In the genomic region with DNA sequence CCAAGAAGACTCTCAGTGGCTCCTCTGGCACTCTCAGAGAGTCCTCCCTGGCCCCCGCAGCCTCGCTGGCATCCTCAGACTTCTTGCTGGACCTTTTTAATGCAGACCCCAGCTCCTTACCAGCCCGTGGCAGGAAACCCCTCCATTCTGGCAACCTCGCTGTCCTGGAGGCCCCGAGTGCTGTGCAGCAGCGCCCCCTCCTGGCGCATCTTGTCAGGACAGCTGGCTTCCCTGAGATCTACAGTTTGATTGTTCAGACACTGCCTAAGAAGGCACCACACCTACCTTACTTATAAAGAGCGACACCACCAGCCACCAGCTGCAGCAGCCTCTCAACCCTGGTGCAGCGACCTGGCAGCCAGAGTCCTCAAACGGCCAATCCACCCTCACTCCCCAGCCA, we compare ENCODE assay signal across 9 mouse cellular contexts. TPM values are rescaled to one million over a fixed set of nuclear protein-coding genes. Genes with fewer than 3 reads are reported as not detected.
DNase-seq lines count a peak whose midpoint lies in the region; ATAC-seq and TF ChIP-seq lines count a peak whose summit lies in the region.
"Had no signal": no experiment of that assay in that cellular context is flagged by ENCODE, and none has a peak within 500 bp of the region (broad histone marks: within the 10 kb centered on the region; RNA-seq: fewer than 3 reads in every experiment).

No protein-coding gene starts in this region.

- intact Hi-C loops in heart, postnatal 10 days (cut with DNase I): no loop called here

- no peaks in the 10 kb centered on the region; the same call in 1 of the 2 replicates for H3K27me3 ChIP-seq in stomach, postnatal 0 days (ENCODE audit: control insufficient read depth, insufficient read depth, low read length)

- no peak overlapping the region for H3K27ac ChIP-seq in stomach, postnatal 0 days (replicated peaks)
- H3K27ac ChIP-seq: limb, embryonic 15.5 days had no signal

- H3K9ac ChIP-seq in stomach, postnatal 0 days (ENCODE audit: low read length): no peak overlapping the region
- H3K9ac ChIP-seq: limb, embryonic 15.5 days had no signal

- no peak; the same call in 1 of the 2 replicates for ATAC-seq in stomach, postnatal 0 days (ENCODE audit: low FRiP score, low TSS enrichment)

- H3K9me3 ChIP-seq in stomach, postnatal 0 days (ENCODE audit: control insufficient read depth, low read length): no peaks in the 10 kb centered on the region
- H3K9me3 ChIP-seq: limb, embryonic 15.5 days had no signal

- TF ChIP-seq EP300 in stomach, postnatal 0 days (optimal IDR thresholded peaks at IDR 0.05): no peak

- 19% methylated on average over 10 of the region's 10 CpGs for WGBS in stomach, postnatal 0 days

- H3K4me2 ChIP-seq in stomach, postnatal 0 days (replicated peaks; ENCODE audit: low read depth): no peak overlapping the region
- H3K4me2 ChIP-seq: limb, embryonic 15.5 days had no signal

- H3K4me3 ChIP-seq in stomach, postnatal 0 days (ENCODE audit: low read depth, low read length): no peak overlapping the region
- H3K4me3 ChIP-seq: limb, embryonic 15.5 days had no signal

- peak; percentile 88 for TF ChIP-seq CTCF in stomach, postnatal 0 days (IDR thresholded peaks at IDR 0.05; ENCODE audit: low read depth)

- no peaks in the 10 kb centered on the region for H3K36me3 ChIP-seq in stomach, postnatal 0 days (ENCODE audit: control insufficient read depth, insufficient read depth, low read length)
- H3K36me3 ChIP-seq: limb, embryonic 15.5 days had no signal

- peak; percentile 25 to 66 for DNase-seq in heart, postnatal 10 days
- no peak for DNase-seq in heart, adult 8-10 months (ENCODE audit: low spot score)
- peak; percentile 77 for DNase-seq in R1 (ENCODE audit: low read depth, low spot score)
- DNase-seq in cerebellum, adult 9-11 months: peak; percentile 68
- peak; percentile 41 to 62 for DNase-seq in frontal cortex, postnatal 10 days (ENCODE audit: low spot score in 2 of 2)
- peak; percentile 34 for DNase-seq in layer of hippocampus, adult 9-11 months
- DNase-seq in lung, postnatal 14 days: peak; percentile 61
- peak; percentile 71 for DNase-seq in stomach, postnatal 0 days (ENCODE audit: low spot score)

- H3K4me1 ChIP-seq in stomach, postnatal 0 days (replicated peaks; ENCODE audit: control insufficient read depth, insufficient read depth): no peaks in the 10 kb centered on the region

RNA-seq across cellular contexts. Expression of a gene that starts 4.7 kb away (rescaled TPM):
- under 1 TPM; 0.12 to 0.24 TPM for total RNA-seq in heart, postnatal 10 days (2021)
- under 1 TPM in 1 of 4 experiments, not detected in 3; 0.26 TPM for total RNA-seq in heart, adult 8-10 months (2022)
- polyA plus RNA-seq in stomach, postnatal 0 days (2015; fragmentation: Nextera tagmentation; extraction: Ambion mirVana): 0.08 and 0.13 TPM in 2 replicates

RNA-seq across cellular contexts. Expression of a gene that starts 7.1 kb away (rescaled TPM):
- total RNA-seq in heart, postnatal 10 days (2021): not detected
- not detected for total RNA-seq in heart, adult 8-10 months (2022)
- polyA plus RNA-seq in stomach, postnatal 0 days (2015; fragmentation: Nextera tagmentation; extraction: Ambion mirVana): not detected in 2 replicates

RNA-seq across cellular contexts. Expression of a gene that starts 48.6 kb away (rescaled TPM):
- not detected for total RNA-seq in heart, postnatal 10 days (2021)
- total RNA-seq in heart, adult 8-10 months (2022): not detected
- polyA plus RNA-seq in stomach, postnatal 0 days (2015; fragmentation: Nextera tagmentation; extraction: Ambion mirVana): not detected in 2 replicates
- polyA plus RNA-seq: limb, embryonic 15.5 days had no signal
